Mouse (Mus musculus): Measurements from ENCODE around the gene Cic.

Cic gene

DNA sequence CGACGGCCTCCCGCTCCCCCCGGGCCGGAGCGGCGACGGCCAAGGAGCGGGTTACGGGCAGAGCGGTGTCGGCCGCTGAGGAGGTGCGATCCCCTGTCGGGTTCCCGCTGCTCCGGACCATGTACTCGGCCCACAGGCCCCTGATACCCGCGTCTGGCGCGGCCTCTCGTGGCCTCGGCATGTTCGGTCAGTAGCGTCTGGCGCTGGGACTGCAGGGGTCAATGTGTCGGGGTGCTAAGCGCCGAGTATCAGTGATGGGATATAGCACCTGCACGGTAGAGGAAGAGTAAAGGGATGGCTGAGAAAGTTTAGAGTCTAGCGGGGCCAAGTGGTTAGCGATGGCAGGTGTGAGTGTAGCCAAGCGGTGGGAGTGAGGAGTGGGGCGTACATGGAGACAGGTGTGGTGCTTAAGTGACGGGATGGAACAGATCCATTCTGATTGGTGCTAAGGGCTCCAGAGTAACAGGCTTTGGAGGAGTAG is 15.3 kb downstream of the Cic start:
- no peak for DNase-seq (ENCODE audit: low read depth, low spot score)

DNA sequence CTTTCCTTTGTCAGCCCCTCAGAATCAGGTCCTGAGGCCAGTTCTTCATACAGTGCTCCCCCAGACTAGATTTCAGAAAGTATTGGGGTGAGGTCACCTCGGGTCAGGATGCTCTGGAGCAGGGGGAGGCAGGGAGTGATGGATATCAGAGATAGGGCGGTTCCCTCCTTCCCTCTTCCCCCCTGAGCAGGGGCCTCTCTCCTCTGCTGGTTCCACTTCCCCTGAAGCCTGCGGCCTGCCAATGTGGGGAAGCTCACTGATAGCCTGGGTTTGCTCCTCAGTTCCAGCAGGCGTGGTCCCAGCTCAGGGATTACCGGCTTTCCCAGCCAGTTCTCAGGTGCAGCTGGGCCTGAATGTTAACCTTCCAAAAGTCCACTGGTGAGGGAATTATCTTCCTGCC is 16.1 kb downstream of the Cic start:
- no peak for DNase-seq (ENCODE audit: low read depth, low spot score)

GRCm38 (mm10) chr7:25284171-25284570 is 16.7 kb downstream of the Cic start:
- no peak for DNase-seq (ENCODE audit: low read depth, low spot score)

GRCm38 (mm10) chr7:25284766-25285165 is 17.3 kb downstream of the Cic start:
- no peak for DNase-seq (ENCODE audit: low read depth, low spot score)

DNA sequence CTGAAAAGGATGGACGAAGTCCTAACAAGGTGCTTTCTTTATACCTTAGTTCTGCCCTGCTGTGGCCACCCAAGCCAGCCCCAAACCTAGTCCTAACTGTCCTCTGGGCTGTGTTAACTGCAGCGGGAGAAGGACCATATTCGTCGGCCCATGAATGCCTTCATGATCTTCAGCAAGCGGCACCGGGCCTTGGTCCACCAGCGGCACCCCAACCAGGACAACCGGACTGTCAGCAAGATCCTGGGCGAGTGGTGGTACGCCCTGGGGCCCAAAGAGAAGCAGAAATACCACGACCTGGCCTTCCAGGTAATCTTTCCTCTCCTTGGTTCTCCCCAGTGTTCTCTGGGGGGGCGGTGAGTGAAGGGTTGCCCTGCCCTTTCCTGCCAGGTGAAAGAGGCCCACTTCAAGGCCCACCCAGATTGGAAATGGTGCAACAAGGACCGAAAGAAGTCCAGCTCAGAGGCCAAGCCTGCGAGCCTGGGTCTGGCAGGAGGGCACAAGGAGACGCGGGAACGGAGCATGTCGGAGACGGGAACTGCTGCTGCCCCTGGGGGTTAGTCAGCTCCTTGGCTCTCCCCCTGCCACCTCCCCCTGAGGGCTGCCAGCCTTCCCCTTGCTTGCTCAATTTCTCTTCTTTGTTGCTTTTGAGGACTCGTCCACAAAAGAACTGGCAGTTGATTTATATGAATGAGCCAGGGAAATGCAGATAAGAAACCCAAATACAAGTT is 18.2 kb downstream of the Cic start:
- no peak for DNase-seq (ENCODE audit: low read depth, low spot score)

GRCm38 (mm10) chr7:25286989-25287388 is 19.5 kb downstream of the Cic start:
- DNase-seq (ENCODE audit: low read depth, low spot score): no peak

DNA sequence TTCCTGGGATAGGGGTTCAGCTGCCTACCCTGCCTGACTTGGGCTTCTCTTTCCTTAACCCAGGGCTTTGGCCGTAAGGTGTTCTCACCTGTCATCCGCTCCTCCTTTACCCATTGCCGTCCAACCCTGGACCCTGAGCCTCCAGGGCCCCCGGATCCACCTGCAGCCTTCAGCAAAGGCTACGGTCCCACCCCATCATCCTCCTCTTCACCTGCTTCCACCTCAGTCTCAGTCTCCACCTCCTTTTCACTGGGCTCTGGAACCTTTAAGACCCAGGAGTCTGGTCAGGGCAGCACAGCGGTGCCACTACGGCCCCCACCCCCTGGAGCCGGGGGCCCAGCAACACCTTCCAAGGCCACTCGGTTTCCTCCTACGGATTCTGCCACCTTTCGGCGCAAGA is 20.5 kb downstream of the Cic start:
- DNase-seq (ENCODE audit: low read depth, low spot score): no peak

- no peak for DNase-seq (ENCODE audit: low read depth, low spot score)
These were observed 21.2 kb downstream of the Cic start for GRCm38 (mm10) chr7:25288721-25289120.

DNA sequence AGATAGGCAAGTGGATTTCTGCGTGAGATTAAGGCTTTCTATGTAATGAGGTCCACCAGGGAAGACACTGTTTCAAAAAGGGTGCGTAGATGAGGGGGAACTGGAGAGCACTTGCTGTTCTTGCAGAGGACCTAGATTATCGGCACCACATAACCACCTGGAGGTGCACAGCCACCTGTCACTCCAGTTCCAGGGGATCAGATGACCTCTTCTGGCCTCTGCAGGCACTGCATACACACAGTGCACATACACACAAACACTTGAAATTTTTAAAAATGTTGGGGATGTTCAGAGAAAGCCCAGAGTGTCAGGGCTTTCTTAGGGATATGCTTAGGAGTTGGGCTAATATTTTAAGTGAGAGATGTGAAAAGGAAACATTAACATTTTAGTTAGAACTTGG is 22.4 kb downstream of the Cic start:
- no peak for DNase-seq (ENCODE audit: low read depth, low spot score)

DNA sequence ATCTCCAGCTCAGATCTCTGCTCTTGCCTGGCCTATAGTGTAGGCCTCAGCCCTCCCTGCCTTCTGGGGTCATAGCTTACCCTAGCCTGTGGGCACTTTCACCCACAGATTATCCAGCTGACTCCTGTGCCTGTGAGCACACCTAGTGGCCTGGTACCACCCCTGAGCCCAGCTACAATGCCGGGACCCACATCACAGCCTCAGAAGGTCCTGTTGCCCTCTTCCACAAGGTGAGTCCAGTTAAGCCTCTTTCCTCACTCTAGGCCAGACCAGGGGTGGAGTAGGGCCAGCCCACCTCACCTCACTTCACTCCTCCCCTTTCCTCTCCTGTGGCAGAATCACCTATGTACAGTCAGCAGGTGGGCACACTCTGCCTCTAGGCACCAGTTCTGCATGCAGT is 23.0 kb downstream of the Cic start:
- no peak for DNase-seq (ENCODE audit: low read depth, low spot score)

- no peak for DNase-seq (ENCODE audit: low read depth, low spot score)
These were observed 23.4 kb downstream of the Cic start for GRCm38 (mm10) chr7:25290911-25291310.

- DNase-seq (ENCODE audit: low read depth, low spot score): no peak
These were observed 24.6 kb downstream of the Cic start for GRCm38 (mm10) chr7:25292107-25292506.

DNA sequence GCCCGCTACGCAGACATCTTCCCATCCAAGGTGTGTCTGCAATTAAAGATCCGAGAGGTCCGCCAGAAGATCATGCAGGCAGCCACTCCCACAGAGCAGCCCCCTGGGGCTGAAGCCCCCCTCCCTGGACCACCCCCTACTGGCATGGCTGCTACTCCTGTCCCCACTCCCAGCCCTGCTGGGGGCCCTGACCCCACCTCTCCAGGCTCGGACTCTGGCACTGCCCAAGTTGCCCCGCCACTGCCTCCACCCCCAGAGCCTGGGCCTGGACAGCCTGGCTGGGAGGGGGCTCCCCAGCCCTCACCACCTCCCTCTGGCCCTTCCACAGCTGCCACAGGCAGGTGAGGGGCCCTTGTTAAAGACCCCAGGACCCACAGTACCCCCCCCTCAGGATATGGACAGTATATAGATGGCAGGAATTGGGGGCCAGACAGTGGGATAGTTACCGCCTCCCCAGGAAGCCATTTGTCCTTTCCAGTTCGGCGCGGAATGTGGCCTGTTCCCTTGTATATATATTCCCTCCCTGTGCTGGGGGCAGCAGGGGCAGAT is 25.8 kb downstream of the Cic start:
- no peak for DNase-seq (ENCODE audit: low read depth, low spot score)

DNA sequence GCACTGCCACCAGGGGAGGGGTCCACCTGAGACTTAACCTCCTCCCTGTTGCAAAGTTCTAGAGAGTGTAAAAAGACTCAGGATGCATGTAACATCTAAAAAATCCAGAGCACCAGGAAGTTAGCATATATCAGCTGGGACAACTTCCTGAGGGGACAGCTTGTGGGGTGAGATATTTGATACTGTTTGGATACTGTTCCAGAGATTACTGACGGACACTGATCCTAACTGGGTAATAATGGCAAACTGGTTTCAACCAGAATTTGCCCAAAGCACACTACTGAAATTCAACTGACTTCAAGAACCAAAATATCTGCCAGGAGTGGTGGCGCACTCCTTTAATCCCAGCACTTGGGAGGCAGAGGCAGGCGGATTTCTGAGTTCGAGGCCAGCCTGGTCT is 27.0 kb downstream of the Cic start:
- DNase-seq (ENCODE audit: low read depth, low spot score): no peak

- no peak for DNase-seq (ENCODE audit: low read depth, low spot score)
These were observed 27.6 kb downstream of the Cic start for GRCm38 (mm10) chr7:25294960-25295722.

GRCm38 (mm10) chr7:25296945-25297453 is 29.5 kb downstream of the Cic start:
- no peak for DNase-seq (ENCODE audit: low read depth, low spot score)

DNA sequence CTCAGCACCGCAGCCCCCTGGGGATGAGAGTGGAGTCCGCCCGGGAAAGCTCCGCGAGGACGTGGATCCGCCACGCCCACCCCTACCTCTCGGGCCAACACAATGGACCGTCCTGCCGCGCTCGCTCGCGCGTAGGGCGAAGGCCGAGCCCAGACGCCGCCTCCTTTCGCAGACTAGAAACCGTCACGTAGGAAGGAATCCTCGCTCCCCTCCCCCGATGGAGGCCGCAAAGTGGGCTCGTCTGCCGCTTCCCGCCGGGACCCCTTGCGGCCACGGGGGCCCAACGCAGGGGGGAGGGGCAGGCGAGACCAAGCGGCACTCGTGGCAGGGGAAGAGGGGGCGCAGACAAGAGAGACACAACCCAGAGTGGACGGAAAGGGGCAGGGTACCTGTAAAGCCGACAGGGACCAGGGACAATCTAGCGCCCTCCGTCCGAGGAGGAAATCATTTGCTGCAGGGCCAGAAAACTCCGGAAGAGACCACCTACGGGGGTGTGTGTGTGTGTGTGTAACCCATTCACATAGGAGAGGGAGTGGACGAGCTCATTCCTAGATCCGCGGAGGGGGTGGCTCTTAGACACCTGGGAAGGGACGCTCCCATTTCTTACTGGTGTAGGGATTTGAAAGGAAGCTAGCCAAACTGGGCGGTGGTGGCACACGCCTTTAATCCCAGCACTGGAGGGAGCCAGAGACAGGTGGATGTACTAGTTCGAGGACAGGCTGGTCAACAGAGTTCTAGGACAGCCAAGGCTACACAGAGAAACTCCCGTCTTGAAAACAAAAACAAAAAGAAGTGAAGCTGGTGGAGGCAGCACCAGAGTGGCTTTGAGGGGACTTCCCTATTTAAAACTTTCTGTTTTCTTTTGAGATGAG is 30.2 kb downstream of the Cic start, which contains the start of gene Pafah1b3:
Gene Pafah1b3 (minus strand): TSS at position 533 of the 872 bp plus-strand sequence.
- no peak for DNase-seq (ENCODE audit: low read depth, low spot score)

- no peak for DNase-seq (ENCODE audit: low read depth, low spot score)
These were observed 33.6 kb downstream of the Cic start, which contains the start of gene Prr19 for GRCm38 (mm10) chr7:25301063-25301462. TSS of gene Prr19 (plus strand) at chr7:25301411.

GRCm38 (mm10) chr7:25303003-25303684 is 35.6 kb downstream of the Cic start:
- no peak for DNase-seq (ENCODE audit: low read depth, low spot score)

- no peak for DNase-seq (ENCODE audit: low read depth, low spot score)
These were observed 36.1 kb downstream of the Cic start for GRCm38 (mm10) chr7:25303685-25304006.

- DNase-seq (ENCODE audit: low read depth, low spot score): no peak
These were observed 38.0 kb downstream of the Cic start for GRCm38 (mm10) chr7:25305481-25305880.

Measured in skeletal muscle tissue, adult 2 months (tissue).